ENCODE assay signal across 17 mouse cellular contexts in genomic region chr6:96457590-96458259, GRCm38 (mm10).
DNase-seq lines count a peak whose midpoint lies in the region; ATAC-seq and TF ChIP-seq lines count a peak whose summit lies in the region.
"Had no signal": no experiment of that assay in that cellular context is flagged by ENCODE, and none has a peak within 500 bp of the region (broad histone marks: within the 10 kb centered on the region; RNA-seq: fewer than 3 reads in every experiment).

No protein-coding gene starts in this region.

- no peaks in the 10 kb centered on the region for H3K27me3 ChIP-seq in embryonic facial prominence, embryonic 14.5 days (replicated peaks; ENCODE audit: control insufficient read depth, insufficient read depth, low read length)
- H3K27me3 ChIP-seq in embryonic facial prominence, embryonic 10.5 days (replicated peaks; ENCODE audit: low read depth, poor library complexity, severe bottlenecking) = no peaks in the 10 kb centered on the region
- H3K27me3 ChIP-seq in lung, embryonic 14.5 days (ENCODE audit: insufficient read depth, low read length) = no peaks in the 10 kb centered on the region
- H3K27me3 ChIP-seq in lung, postnatal 0 days (replicated peaks; ENCODE audit: insufficient read depth, low read length) = no peaks in the 10 kb centered on the region
- H3K27me3 ChIP-seq: heart, embryonic 13.5 days; midbrain, embryonic 15.5 days; neural tube, embryonic 12.5 days had no signal

- DNase-seq in embryonic facial prominence, embryonic 14.5 days (ENCODE audit: low spot score) = peak; percentile 26
- DNase-seq in embryonic facial prominence, embryonic 10.5 days (ENCODE audit: low spot score) = no peak
- peak; percentile 20 for DNase-seq in lung, embryonic 14.5 days
- DNase-seq in lung, postnatal 0 days (ENCODE audit: low spot score) = no peak
- DNase-seq in R1 (ENCODE audit: low read depth, low spot score) = peak; percentile 39
- DNase-seq in retina, embryonic 14.5 days (ENCODE audit: low spot score) = peak; percentile 6
- no peak for DNase-seq in heart, postnatal 4 days
- DNase-seq: cerebellum, adult 9-10 months; gastrocnemius, postnatal 36 days; spleen, adult 18-20 months had no signal

- no peaks in the 10 kb centered on the region for H3K9me3 ChIP-seq in embryonic facial prominence, embryonic 14.5 days (ENCODE audit: control insufficient read depth, low read length)
- H3K9me3 ChIP-seq in embryonic facial prominence, embryonic 10.5 days = no peaks in the 10 kb centered on the region
- no peaks in the 10 kb centered on the region for H3K9me3 ChIP-seq in lung, embryonic 14.5 days (ENCODE audit: low read depth, low read length)
- H3K9me3 ChIP-seq in lung, postnatal 0 days (ENCODE audit: low read length) = no peaks in the 10 kb centered on the region
- H3K9me3 ChIP-seq: heart, embryonic 13.5 days; midbrain, embryonic 15.5 days; neural tube, embryonic 12.5 days had no signal

- no peak overlapping the region for H3K9ac ChIP-seq in embryonic facial prominence, embryonic 14.5 days (ENCODE audit: low read depth, low read length)
- no peak overlapping the region for H3K9ac ChIP-seq in lung, embryonic 14.5 days
- no peak overlapping the region for H3K9ac ChIP-seq in lung, postnatal 0 days (replicated peaks; ENCODE audit: low read depth)
- H3K9ac ChIP-seq: heart, embryonic 13.5 days; midbrain, embryonic 15.5 days; neural tube, embryonic 12.5 days had no signal

- no peak overlapping the region for H3K4me3 ChIP-seq in embryonic facial prominence, embryonic 14.5 days (ENCODE audit: low read depth, low read length)
- H3K4me3 ChIP-seq in embryonic facial prominence, embryonic 10.5 days = no peak overlapping the region
- no peak overlapping the region for H3K4me3 ChIP-seq in lung, embryonic 14.5 days (ENCODE audit: low read depth, low read length)
- H3K4me3 ChIP-seq in lung, postnatal 0 days (ENCODE audit: low read depth, low read length) = no peak overlapping the region
- H3K4me3 ChIP-seq: heart, embryonic 13.5 days; midbrain, embryonic 15.5 days; neural tube, embryonic 12.5 days had no signal

- no peak overlapping the region for H3K27ac ChIP-seq in embryonic facial prominence, embryonic 14.5 days (replicated peaks; ENCODE audit: low read depth, low read length)
- H3K27ac ChIP-seq in embryonic facial prominence, embryonic 10.5 days (replicated peaks) = no peak overlapping the region
- H3K27ac ChIP-seq in lung, embryonic 14.5 days (ENCODE audit: low read depth) = no peak overlapping the region
- H3K27ac ChIP-seq in lung, postnatal 0 days (ENCODE audit: low read length) = no peak overlapping the region
- H3K27ac ChIP-seq: heart, embryonic 13.5 days; midbrain, embryonic 15.5 days; neural tube, embryonic 12.5 days had no signal

- no peaks in the 10 kb centered on the region for H3K36me3 ChIP-seq in embryonic facial prominence, embryonic 14.5 days (ENCODE audit: control insufficient read depth, insufficient read depth, low read length)
- no peaks in the 10 kb centered on the region for H3K36me3 ChIP-seq in embryonic facial prominence, embryonic 10.5 days (replicated peaks)
- no peaks in the 10 kb centered on the region for H3K36me3 ChIP-seq in lung, embryonic 14.5 days (ENCODE audit: insufficient read depth)
- no peaks in the 10 kb centered on the region for H3K36me3 ChIP-seq in lung, postnatal 0 days (ENCODE audit: insufficient read depth, low read length)
- H3K36me3 ChIP-seq: G1E; heart, embryonic 13.5 days; midbrain, embryonic 15.5 days; neural tube, embryonic 12.5 days had no signal

- 39% methylated on average over 6 of the region's 6 CpGs for WGBS in embryonic facial prominence, embryonic 14.5 days
- 63% methylated on average over 6 of the region's 6 CpGs for WGBS in embryonic facial prominence, embryonic 10.5 days
- 24% methylated on average over 6 of the region's 6 CpGs for WGBS in lung, embryonic 14.5 days
- 45% methylated on average over 6 of the region's 6 CpGs for WGBS in lung, postnatal 0 days

- H3K4me2 ChIP-seq in embryonic facial prominence, embryonic 14.5 days (ENCODE audit: low read depth, low read length) = no peak overlapping the region
- H3K4me2 ChIP-seq in lung, embryonic 14.5 days = no peak overlapping the region
- H3K4me2 ChIP-seq in lung, postnatal 0 days (replicated peaks; ENCODE audit: low read depth, low read length) = no peak overlapping the region
- H3K4me2 ChIP-seq: heart, embryonic 13.5 days; liver, embryonic 11.5 days; midbrain, embryonic 15.5 days; neural tube, embryonic 12.5 days had no signal

- H3K4me1 ChIP-seq in embryonic facial prominence, embryonic 14.5 days (ENCODE audit: control insufficient read depth, insufficient read depth, low read length) = no peaks in the 10 kb centered on the region
- peaks cover 5% of the 10 kb centered on the region for H3K4me1 ChIP-seq in embryonic facial prominence, embryonic 10.5 days
- H3K4me1 ChIP-seq in lung, embryonic 14.5 days (ENCODE audit: insufficient read depth) = no peaks in the 10 kb centered on the region
- H3K4me1 ChIP-seq in lung, postnatal 0 days (ENCODE audit: insufficient read depth, low read depth, low read length) = no peaks in the 10 kb centered on the region
- H3K4me1 ChIP-seq: midbrain, embryonic 15.5 days; neural tube, embryonic 12.5 days had no signal

- ATAC-seq in embryonic facial prominence, embryonic 14.5 days (ENCODE audit: low read depth) = no peak
- no peak for ATAC-seq in lung, embryonic 14.5 days (ENCODE audit: insufficient read depth)
- no peak for ATAC-seq in lung, postnatal 0 days
- ATAC-seq in monocyte, adult 5-6 weeks (replicated peaks; ENCODE audit: insufficient number of reproducible peaks, low FRiP score, low TSS enrichment, poor library complexity, severe bottlenecking) = no peak
- ATAC-seq: activated CD4-positive, CD25-positive, alpha-beta regulatory T cell, adult 4 months; midbrain, embryonic 15.5 days had no signal

- no peak for TF ChIP-seq CTCF in lung, embryonic 14.5 days (IDR thresholded peaks at IDR 0.05; ENCODE audit: low read depth)
- TF ChIP-seq CTCF in lung, postnatal 0 days (IDR thresholded peaks at IDR 0.05) = no peak

- TF ChIP-seq EP300 in lung, postnatal 0 days (IDR thresholded peaks at IDR 0.05) = no peak

Comparison
In these comparisons a context has a peak if more than half of its experiments do, and no peak if none do; other contexts are left out.
1. DNase-seq: peak in embryonic facial prominence, embryonic 14.5 days (single experiment), lung, embryonic 14.5 days (single experiment), R1 (single experiment) and retina, embryonic 14.5 days (single experiment); none in embryonic facial prominence, embryonic 10.5 days (single experiment), lung, postnatal 0 days (single experiment) and heart, postnatal 4 days (single experiment).